Mouse (Mus musculus) midbrain, embryonic 12.5 days (tissue): Measurements from ENCODE around the gene Slc39a2. TPM values are rescaled to one million over a fixed set of nuclear protein-coding genes. Genes with fewer than 3 reads are reported as not detected.

Experiments used
- ATAC-seq: fragments of 200-750 bp; cut with Nextera tagmentation; 2 replicates; pipeline ENCODE4 v1.8.0; 2017; ENCODE audit warnings: low read depth, moderate TSS enrichment, moderate library complexity; ENCODE audit not compliant: low FRiP score
- H3K27ac ChIP-seq: fragments of 300-500 bp; sonication (generic); replicated peaks from 2 replicates; pipeline ENCODE4 v1.5.1; 2016; ENCODE audit warnings: mild to moderate bottlenecking
- H3K27me3 ChIP-seq: fragments of 300-500 bp; sonication (generic); 2 replicates; pipeline ENCODE4 v1.6.1; 2016; ENCODE audit warnings: mild to moderate bottlenecking
- H3K36me3 ChIP-seq: fragments of 300-500 bp; sonication (generic); 2 replicates; pipeline ENCODE4 v1.6.1; 2016
- H3K4me1 ChIP-seq: fragments of 300-500 bp; sonication (generic); 2 replicates; pipeline ENCODE4 v1.6.1; 2016
- H3K4me2 ChIP-seq: fragments of 300-500 bp; sonication (generic); replicated peaks from 2 replicates; pipeline ENCODE4 v1.6.1; 2016; ENCODE audit warnings: mild to moderate bottlenecking, moderate library complexity
- H3K4me3 ChIP-seq: fragments of 300-500 bp; sonication (generic); 2 replicates; pipeline ENCODE4 v1.5.1; 2016; ENCODE audit warnings: mild to moderate bottlenecking
- H3K9ac ChIP-seq: fragments of 300-500 bp; sonication (generic); replicated peaks from 2 replicates; pipeline ENCODE4 v1.6.1; 2016; ENCODE audit warnings: mild to moderate bottlenecking, moderate library complexity
- H3K9me3 ChIP-seq: fragments of 300-500 bp; sonication (generic); 2 replicates; pipeline ENCODE4 v1.6.1; 2016; ENCODE audit warnings: mild to moderate bottlenecking
- WGBS: fragments of 180-500 bp; shearing (Covaris S2); methylation state at CpG from one replicate; pipeline ENCODE4 v1.1.7; 2016; 5-methylcytosine and 5-hydroxymethylcytosine counted together
- polyA plus RNA-seq: library from polyadenylated mRNA; unstranded; fragments of >200 nt; fragmentation: Nextera tagmentation; extraction: Ambion mirVana; gene quantifications from 2 replicates; pipeline ENCODE4 v1.2.1, GENCODE M21; 2016

Slc39a2 gene
- polyA plus RNA-seq, 1 experiment from 2014 or later, result 1.2 TPM

DNA sequence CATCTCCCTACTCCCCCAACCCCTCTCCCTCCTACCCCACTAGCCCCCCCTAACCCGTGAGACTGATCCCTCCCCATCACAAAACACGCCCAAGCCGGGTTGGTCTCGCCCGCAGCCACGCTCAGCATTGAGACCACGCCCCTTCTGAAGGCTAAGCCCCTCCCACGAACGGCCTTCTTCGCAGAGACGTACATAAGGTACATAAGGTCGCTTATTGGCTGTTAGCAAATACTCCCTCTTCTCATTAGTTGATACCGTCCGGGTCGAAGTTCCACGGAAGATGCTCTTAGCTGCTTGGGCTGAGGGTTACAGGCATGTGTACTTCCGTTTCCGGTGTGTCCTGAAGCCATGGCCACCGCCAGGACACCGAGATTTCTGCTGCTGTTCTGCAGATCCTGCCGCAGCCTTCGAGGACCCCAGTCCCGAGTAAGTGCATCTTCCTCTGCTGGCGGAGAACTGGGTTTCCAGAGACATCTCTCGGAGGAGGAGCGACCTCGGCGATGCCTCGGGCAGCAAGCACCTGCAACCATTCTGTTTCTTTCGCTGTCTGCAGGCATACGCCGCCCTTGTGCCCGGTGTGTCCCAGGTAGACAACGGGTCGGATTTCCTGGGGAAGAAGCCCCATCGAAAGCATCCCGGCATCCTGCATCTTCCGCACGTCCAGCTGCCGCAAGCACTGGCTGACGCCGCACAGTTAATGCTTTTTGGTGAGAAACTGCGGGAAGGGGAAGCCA, 7.9 kb upstream of the Slc39a2 start, which contains the start of gene Mettl17:
Gene Mettl17 (plus strand): TSS at position 245 of the 734 bp plus-strand sequence.
- no peaks in the 10 kb centered on the region for H3K9me3 ChIP-seq
- H3K27me3 ChIP-seq, result no peaks in the 10 kb centered on the region
- peaks cover 31% of the 10 kb centered on the region for H3K36me3 ChIP-seq
- H3K4me3 ChIP-seq, result peak within 1 kb of the TSS; percentile 69
- H3K4me2 ChIP-seq, result peak within 1 kb of the TSS; percentile 65
- peak within 1 kb of the TSS; percentile 87 for H3K27ac ChIP-seq
- peaks cover 12% of the 10 kb centered on the region for H3K4me1 ChIP-seq
- peak within 1 kb of the TSS; percentile 78 for H3K9ac ChIP-seq
- WGBS, result under 1% methylated on average over 43 of the region's 43 CpGs
- peak; percentile 97 for ATAC-seq

DNA sequence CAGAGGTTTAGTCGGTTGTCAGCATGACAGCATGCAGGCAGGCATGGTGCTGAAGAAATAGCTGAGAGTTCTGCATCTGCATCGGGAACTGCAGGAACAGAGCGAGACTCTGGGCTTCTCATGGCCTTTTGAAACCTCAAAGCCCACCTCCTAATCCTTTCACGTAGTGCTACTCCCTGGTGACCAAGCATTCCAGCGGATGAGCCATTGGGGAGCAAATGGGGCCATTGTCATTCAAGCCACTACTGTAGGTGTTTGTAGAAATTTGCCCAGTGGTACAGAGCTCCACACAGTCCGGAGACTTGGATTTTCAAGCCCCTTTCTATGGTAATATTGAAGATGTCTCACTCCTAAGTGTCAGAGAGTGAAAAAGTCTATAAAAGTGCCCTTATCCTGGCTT, 6.6 kb upstream of the Slc39a2 start:
- ATAC-seq, result no peak
- H3K4me3 ChIP-seq, result peak overlapping the region; percentile 69

DNA sequence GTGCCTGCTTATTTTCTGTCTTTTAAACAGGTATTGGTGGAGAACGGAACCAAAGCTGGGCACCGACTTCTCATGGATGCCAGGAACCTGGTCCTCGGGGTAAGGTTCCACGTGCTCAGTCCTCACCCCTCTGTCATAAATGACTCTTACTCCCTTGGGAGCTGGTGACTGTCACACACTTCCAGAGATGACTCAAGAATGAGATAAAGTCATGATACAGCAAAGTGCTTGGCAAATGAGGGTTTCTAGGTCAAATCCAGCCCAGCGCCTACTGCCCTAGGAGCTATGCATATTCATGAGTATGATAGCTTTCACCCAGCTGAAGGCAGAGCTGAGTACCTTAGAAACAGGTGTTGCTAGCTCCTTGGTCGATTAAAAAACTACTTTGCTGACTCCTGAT, 2.9 kb upstream of the Slc39a2 start:
- WGBS, result 91% methylated on average over 6 of the region's 6 CpGs
- H3K4me3 ChIP-seq, result no peak overlapping the region
- H3K36me3 ChIP-seq, result peaks cover 68% of the 10 kb centered on the region
- H3K9me3 ChIP-seq, result no peaks in the 10 kb centered on the region
- H3K27ac ChIP-seq, result no peak overlapping the region
- no peak overlapping the region for H3K4me2 ChIP-seq
- peaks cover 12% of the 10 kb centered on the region for H3K4me1 ChIP-seq
- H3K27me3 ChIP-seq, result no peaks in the 10 kb centered on the region
- no peak overlapping the region for H3K9ac ChIP-seq
- ATAC-seq, result no peak

More for the DNA sequence above, 6.6 kb upstream of the Slc39a2 start:
- Histone ChIP-seq H3K36me3 (peaks cover 43% of the 10 kb centered on the region), H3K4me2 (peak overlapping the region; percentile 65), H3K9me3 (no peaks in the 10 kb centered on the region), H3K27me3 (no peaks in the 10 kb centered on the region), H3K9ac (no peak overlapping the region), H3K27ac (no peak overlapping the region), H3K4me1 (peaks cover 12% of the 10 kb centered on the region)
- 39% methylated on average over 6 of the region's 6 CpGs for WGBS

DNA sequence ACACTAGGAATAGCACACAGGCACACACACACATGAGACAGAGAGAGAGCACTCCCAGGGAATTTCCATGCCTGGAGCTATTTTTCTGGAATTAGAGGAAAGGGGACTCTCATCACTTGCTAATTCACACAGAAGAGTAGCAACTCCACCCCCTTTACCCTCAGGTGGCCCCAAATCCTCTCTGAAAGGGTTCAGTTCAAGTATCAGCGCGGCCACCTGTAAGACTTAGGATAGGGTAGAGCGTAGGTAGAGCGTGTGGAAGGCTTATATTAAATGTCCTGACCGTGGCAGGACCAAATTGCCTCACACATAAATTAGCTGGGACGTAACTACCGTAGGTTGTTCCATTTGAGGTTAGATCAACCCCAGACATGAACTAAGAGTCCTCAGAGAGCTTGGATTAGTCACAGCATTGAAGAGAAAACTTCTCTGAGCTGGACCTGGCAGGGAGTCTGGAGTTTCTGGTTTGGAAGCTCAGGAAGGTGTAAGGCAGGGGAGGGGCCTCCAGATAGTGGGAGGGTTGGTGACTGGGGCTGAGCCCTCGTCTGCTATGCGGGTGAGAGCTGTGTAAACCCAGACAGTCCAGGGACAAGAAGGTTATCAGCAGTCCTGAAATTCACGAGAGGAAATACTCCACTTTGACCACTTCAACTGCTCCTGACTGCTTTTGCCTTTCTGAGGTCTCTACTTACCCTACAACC, 555 bp downstream of the Slc39a2 start:
- no peak overlapping the region for H3K27ac ChIP-seq
- WGBS, result 27% methylated on average over 10 of the region's 10 CpGs
- H3K27me3 ChIP-seq, result no peaks in the 10 kb centered on the region
- no peak for ATAC-seq
- H3K4me1 ChIP-seq, result no peaks in the 10 kb centered on the region
- no peak overlapping the region for H3K9ac ChIP-seq
- no peak overlapping the region for H3K4me2 ChIP-seq
- no peaks in the 10 kb centered on the region for H3K9me3 ChIP-seq
- no peak overlapping the region for H3K4me3 ChIP-seq
- peaks cover 58% of the 10 kb centered on the region for H3K36me3 ChIP-seq

DNA sequence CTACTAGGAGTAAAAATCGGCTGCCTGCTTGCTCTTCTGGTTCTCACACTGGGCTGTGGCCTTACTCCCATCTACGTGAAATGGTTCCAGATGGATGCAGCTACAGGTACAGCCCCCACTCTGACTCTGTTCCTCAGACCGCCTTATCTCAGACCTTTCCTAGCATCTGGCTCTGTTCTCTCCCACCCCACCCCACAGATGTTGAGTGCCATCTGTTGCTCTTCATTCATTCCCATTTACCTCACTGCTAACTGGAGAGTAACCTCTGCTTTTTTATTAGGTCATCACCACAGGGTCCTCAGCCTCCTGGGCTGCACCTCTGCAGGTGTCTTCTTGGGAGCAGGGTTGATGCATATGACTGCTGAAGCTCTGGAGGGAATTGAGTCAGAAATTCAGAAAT, 1.1 kb downstream of the Slc39a2 start:
- 66% methylated on average over 3 of the region's 3 CpGs for WGBS

DNA sequence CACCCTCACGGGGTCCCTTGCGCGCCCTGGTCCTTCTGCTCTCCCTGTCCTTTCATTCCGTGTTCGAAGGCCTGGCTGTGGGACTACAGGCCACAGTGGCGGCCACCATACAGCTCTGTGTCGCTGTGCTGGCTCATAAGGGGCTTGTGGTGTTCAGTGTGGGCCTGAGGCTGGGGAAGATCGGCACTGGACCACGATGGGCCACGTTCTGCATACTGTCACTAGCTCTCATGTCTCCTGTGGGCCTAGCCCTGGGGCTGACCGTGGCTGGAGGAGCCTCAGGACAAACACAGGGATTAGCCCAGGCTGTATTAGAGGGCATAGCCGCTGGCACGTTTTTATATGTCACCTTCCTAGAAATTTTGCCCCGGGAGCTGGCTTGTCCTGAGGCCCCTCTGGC, 2.4 kb downstream of the Slc39a2 start:
- H3K9me3 ChIP-seq, result no peaks in the 10 kb centered on the region
- peaks cover 40% of the 10 kb centered on the region for H3K36me3 ChIP-seq
- H3K27ac ChIP-seq, result no peak overlapping the region
- no peak overlapping the region for H3K4me3 ChIP-seq
- no peaks in the 10 kb centered on the region for H3K4me1 ChIP-seq
- 77% methylated on average over 14 of the region's 14 CpGs for WGBS
- H3K9ac ChIP-seq, result no peak overlapping the region
- H3K4me2 ChIP-seq, result no peak overlapping the region
- H3K27me3 ChIP-seq, result no peaks in the 10 kb centered on the region
- no peak for ATAC-seq

More for the DNA sequence above, 1.1 kb downstream of the Slc39a2 start:
- H3K9me3 ChIP-seq, result no peaks in the 10 kb centered on the region
- no peak for ATAC-seq
- no peak overlapping the region for H3K27ac ChIP-seq
- H3K27me3 ChIP-seq, result no peaks in the 10 kb centered on the region
- no peaks in the 10 kb centered on the region for H3K4me1 ChIP-seq
- no peak overlapping the region for H3K9ac ChIP-seq
- H3K4me3 ChIP-seq, result no peak overlapping the region
- H3K4me2 ChIP-seq, result no peak overlapping the region
- H3K36me3 ChIP-seq, result peaks cover 52% of the 10 kb centered on the region

DNA sequence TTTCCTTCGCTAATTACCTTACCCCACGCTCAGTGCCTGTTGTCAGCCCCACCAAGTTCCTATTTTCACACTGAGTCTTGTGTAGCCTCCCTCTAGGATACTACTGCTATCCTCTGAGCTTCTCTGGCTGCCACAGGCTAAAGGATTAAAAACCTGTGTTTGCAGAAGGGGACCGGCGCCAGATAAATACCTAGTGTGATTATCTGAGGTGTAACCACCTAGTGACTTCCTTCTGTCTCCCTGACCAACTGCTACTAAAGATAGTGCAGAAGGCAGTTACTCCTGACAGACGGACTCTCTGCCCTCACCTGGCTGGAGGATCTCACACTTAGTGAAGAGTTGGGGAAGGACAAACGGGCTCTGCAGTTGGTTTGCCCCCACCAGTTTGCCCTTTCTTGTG, 3.3 kb downstream of the Slc39a2 start:
- Histone ChIP-seq H3K4me2 (no peak overlapping the region), H3K36me3 (peaks cover 31% of the 10 kb centered on the region), H3K27ac (no peak overlapping the region), H3K27me3 (no peaks in the 10 kb centered on the region), H3K9me3 (no peaks in the 10 kb centered on the region), H3K4me3 (no peak overlapping the region), H3K4me1 (no peaks in the 10 kb centered on the region), H3K9ac (no peak overlapping the region)
- no peak for ATAC-seq
- WGBS, result 81% methylated on average over 6 of the region's 6 CpGs

DNA sequence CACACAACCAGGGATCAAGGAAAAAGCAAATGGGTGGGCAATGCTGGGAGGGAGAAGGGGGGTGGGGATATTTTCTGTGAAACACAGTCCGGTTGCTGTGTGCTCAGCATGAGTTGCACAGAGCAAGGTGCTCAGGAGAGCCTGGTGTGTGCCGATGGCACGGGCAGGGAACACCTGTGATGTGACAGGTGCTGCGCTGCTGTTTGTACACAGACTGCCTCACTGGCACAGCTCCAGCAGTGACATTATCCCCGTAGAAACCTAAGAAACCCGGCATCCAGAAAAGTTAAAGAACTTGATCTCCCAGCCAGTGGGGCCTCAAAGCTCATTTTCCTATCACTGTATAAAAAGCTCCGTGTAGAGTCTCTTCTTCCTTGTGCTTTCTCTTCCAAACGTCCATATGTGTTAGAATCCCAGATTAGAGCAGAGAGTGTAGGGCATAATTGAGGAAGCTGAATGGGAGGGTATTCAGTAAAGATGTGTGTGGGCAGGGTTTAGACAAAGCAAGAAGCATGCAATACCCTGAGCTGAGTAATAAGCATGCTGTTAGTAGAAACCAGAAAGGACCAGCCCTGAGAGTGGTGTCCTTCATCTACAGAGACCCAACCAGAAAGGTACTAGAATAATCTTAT, 4.0 kb downstream of the Slc39a2 start:
- no peak overlapping the region for H3K9ac ChIP-seq
- no peak overlapping the region for H3K4me3 ChIP-seq
- 82% methylated on average over 8 of the region's 8 CpGs for WGBS
- no peak overlapping the region for H3K4me2 ChIP-seq
- ATAC-seq, result no peak
- H3K27me3 ChIP-seq, result no peaks in the 10 kb centered on the region
- H3K36me3 ChIP-seq, result peaks cover 24% of the 10 kb centered on the region
- no peak overlapping the region for H3K27ac ChIP-seq
- H3K9me3 ChIP-seq, result no peaks in the 10 kb centered on the region
- no peaks in the 10 kb centered on the region for H3K4me1 ChIP-seq

DNA sequence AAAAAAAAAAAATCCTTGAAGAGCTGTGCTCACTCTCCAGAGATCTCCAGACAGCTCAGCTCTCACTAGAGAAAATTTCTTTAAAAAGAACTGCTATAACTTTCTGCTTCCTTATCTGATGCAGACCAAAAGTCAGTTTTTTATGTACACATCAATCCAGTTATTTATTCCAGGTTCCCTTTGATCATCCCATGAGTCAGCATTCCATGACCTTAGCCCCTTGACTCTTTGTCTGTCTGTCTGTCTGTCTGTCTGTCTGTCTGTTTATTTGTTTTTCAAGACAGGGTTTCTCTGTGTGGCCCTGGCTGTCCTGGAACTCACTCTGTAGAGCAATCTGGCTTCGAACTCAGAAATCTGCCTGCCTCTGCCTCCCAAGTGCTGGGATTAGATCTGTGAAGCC, 6.7 kb downstream of the Slc39a2 start:
- WGBS, result 94% methylated on average over 1 of the region's 1 CpGs
- Histone ChIP-seq H3K36me3 (peaks cover 8% of the 10 kb centered on the region; the same call in 1 of the 2 replicates), H3K27ac (no peak overlapping the region), H3K9me3 (no peaks in the 10 kb centered on the region), H3K27me3 (no peaks in the 10 kb centered on the region), H3K9ac (no peak overlapping the region), H3K4me1 (no peaks in the 10 kb centered on the region), H3K4me3 (no peak overlapping the region), H3K4me2 (no peak overlapping the region)
- ATAC-seq, result no peak

DNA sequence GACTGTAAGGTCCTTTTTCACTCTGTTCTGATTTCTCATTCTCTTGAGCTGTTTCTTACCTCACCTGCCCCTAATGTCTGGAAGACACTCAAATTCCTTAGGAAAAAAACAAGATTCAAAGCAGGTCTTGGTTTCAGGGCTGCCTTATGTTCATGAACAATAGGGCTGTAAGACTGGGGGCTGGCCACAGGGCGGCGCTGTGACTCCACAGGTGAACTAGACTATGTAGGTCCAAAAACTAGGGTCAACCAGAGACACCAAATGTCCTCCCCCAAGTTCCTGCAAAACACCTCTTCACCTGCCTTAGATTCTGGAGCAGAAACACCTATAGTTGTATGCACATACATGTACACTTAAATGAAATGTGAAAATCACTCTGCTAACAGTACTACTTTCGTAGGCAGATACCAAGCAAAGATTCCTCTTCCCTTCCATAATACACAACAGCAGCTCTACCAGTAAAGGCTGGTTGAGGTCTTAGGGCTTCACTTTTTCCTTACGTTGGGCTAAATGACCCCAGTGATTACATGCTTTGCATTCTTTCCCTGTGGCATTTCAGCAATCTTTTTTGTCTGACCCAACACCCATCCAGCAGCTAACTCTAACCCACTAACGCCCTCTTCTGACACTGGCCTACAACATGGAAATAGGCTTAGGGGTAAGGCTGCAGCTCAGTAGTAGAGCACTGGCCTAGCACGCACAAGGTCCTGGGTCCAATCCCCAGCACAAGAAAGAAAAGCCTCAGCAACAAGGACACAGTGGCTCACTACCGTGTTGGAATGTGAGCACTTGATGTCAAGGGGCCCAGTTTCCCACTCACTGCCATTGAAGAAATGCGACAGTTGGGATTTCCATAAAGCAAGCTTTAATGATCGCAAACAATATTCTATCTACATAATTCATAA, 10.4 kb downstream of the Slc39a2 start:
- ATAC-seq, result peak; percentile 72
- Histone ChIP-seq H3K36me3 (no peaks in the 10 kb centered on the region), H3K9ac (no peak overlapping the region), H3K27me3 (0 out of 2 replicates have a peak, but pooled peaks cover 3% of the 10 kb centered on the region), H3K27ac (no peak overlapping the region), H3K4me2 (no peak overlapping the region), H3K4me1 (no peaks in the 10 kb centered on the region), H3K9me3 (no peaks in the 10 kb centered on the region), H3K4me3 (no peak overlapping the region)
- 61% methylated on average over 9 of the region's 9 CpGs for WGBS

DNA sequence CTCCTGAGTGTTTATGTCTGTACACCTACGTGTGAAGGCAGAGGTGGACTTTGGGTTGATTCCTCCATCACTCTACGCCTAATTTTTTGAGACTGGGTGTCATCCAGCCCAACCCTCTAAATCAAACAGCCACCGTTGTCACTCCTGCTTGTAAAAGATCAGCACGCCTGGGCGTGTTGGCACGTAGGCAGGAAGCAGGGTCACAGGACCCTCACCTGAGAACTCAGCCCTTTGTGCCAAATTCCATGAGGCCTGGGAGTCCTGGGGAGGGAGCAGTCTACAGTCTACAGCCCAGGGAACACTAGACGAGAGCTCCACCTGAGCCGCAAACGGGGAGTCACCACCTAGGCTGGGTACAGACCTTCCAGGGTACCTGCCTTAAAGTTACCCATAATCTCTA, 11.1 kb downstream of the Slc39a2 start:
- 91% methylated on average over 9 of the region's 9 CpGs for WGBS
- no peak overlapping the region for H3K4me3 ChIP-seq
- H3K4me1 ChIP-seq, result no peaks in the 10 kb centered on the region
- H3K4me2 ChIP-seq, result no peak overlapping the region
- 0 out of 2 replicates have a peak, but pooled peaks have one; percentile 17 for ATAC-seq
- H3K27me3 ChIP-seq, result 0 out of 2 replicates have a peak, but pooled peaks cover 3% of the 10 kb centered on the region
- H3K9me3 ChIP-seq, result no peaks in the 10 kb centered on the region
- H3K36me3 ChIP-seq, result no peaks in the 10 kb centered on the region
- no peak overlapping the region for H3K27ac ChIP-seq
- no peak overlapping the region for H3K9ac ChIP-seq
